8 mouse cellular contexts compared by ENCODE assay signal in genomic region chr19:12794056-12795044, GRCm38 (mm10). TPM values are rescaled to one million over a fixed set of nuclear protein-coding genes. Genes with fewer than 3 reads are reported as not detected.
DNase-seq lines count a peak whose midpoint lies in the region; ATAC-seq and TF ChIP-seq lines count a peak whose summit lies in the region.

No protein-coding gene starts in this region.

- H3K4me2 ChIP-seq in heart, embryonic 13.5 days: peak overlapping the region; percentile 77
- peak overlapping the region; percentile 81 for H3K4me2 ChIP-seq in liver, embryonic 12.5 days
- H3K4me2 ChIP-seq in stomach, embryonic 15.5 days: peak overlapping the region; percentile 51

- no peaks in the 10 kb centered on the region for H3K27me3 ChIP-seq in C2C12 (ENCODE audit: control insufficient read depth, insufficient read depth, insufficient read length)
- H3K27me3 ChIP-seq in erythroblast, embryonic 14.5 days (ENCODE audit: control insufficient read depth): no peaks in the 10 kb centered on the region
- H3K27me3 ChIP-seq in heart, embryonic 13.5 days (replicated peaks): no peaks in the 10 kb centered on the region; the same call in 1 of the 2 replicates
- H3K27me3 ChIP-seq in liver, embryonic 12.5 days (replicated peaks): no peaks in the 10 kb centered on the region
- no peaks in the 10 kb centered on the region for H3K27me3 ChIP-seq in stomach, embryonic 15.5 days (replicated peaks)

- peaks cover 52% of the 10 kb centered on the region for H3K79me3 ChIP-seq in C2C12 (ENCODE audit: low read depth)

- H3K4me3 ChIP-seq in C2C12 (ENCODE audit: insufficient read depth, poor library complexity, severe bottlenecking): peak overlapping the region; percentile 89
- peak overlapping the region; percentile 96 for H3K4me3 ChIP-seq in erythroblast, embryonic 14.5 days (replicated peaks)
- H3K4me3 ChIP-seq in heart, embryonic 13.5 days: peak overlapping the region; percentile 96
- peak overlapping the region; percentile 97 for H3K4me3 ChIP-seq in liver, embryonic 12.5 days
- peak overlapping the region; percentile 96 for H3K4me3 ChIP-seq in stomach, embryonic 15.5 days (replicated peaks)

- TF ChIP-seq POLR2A in brain, embryonic 14.5 days (IDR thresholded peaks at IDR 0.05; ENCODE audit: borderline replicate concordance, extremely low read depth, insufficient read depth, insufficient read length, poor library complexity, severe bottlenecking): no peak; the same call in 1 of the 2 replicates

- TF ChIP-seq CTCF in C2C12 (IDR thresholded peaks at IDR 0.05; ENCODE audit: control insufficient read depth, insufficient read depth, insufficient read length): peak; percentile 89
- peak; percentile 68 for TF ChIP-seq CTCF in brain, embryonic 14.5 days (IDR thresholded peaks at IDR 0.05; ENCODE audit: borderline replicate concordance, extremely low read depth, insufficient read depth, insufficient read length)

- peak overlapping the region; percentile 100 for H3K9ac ChIP-seq in heart, embryonic 13.5 days
- H3K9ac ChIP-seq in liver, embryonic 12.5 days: peak overlapping the region; percentile 98
- H3K9ac ChIP-seq in stomach, embryonic 15.5 days: peak overlapping the region; percentile 97

- peak; percentile 52 for ATAC-seq in heart, embryonic 13.5 days (ENCODE audit: extremely low read depth, insufficient number of reproducible peaks, low FRiP score, low TSS enrichment)
- ATAC-seq in liver, embryonic 12.5 days: peak; percentile 73
- ATAC-seq in stomach, embryonic 15.5 days (ENCODE audit: insufficient read depth, low FRiP score, low read depth): peak; percentile 63

- DNase-seq in brain, embryonic 14.5 days (ENCODE audit: low read depth): peak; percentile 95
- peak; percentile 97 for DNase-seq in kidney, postnatal 10 days
- DNase-seq in natural killer cell, adult 2 months (ENCODE audit: low spot score in 2 of 2): peak; percentile 93 to 95

- H3K4me1 ChIP-seq in erythroblast, embryonic 14.5 days (ENCODE audit: control insufficient read depth): peaks cover 31% of the 10 kb centered on the region
- peaks cover 19% of the 10 kb centered on the region for H3K4me1 ChIP-seq in heart, embryonic 13.5 days
- peaks cover 22% of the 10 kb centered on the region for H3K4me1 ChIP-seq in liver, embryonic 12.5 days
- no peaks in the 10 kb centered on the region for H3K4me1 ChIP-seq in stomach, embryonic 15.5 days

- H3K9me3 ChIP-seq in erythroblast, embryonic 14.5 days (ENCODE audit: control insufficient read depth, low read length): no peaks in the 10 kb centered on the region
- no peaks in the 10 kb centered on the region for H3K9me3 ChIP-seq in heart, embryonic 13.5 days
- no peaks in the 10 kb centered on the region for H3K9me3 ChIP-seq in liver, embryonic 12.5 days (replicated peaks)
- no peaks in the 10 kb centered on the region for H3K9me3 ChIP-seq in stomach, embryonic 15.5 days

- peaks cover 41% of the 10 kb centered on the region for H3K36me3 ChIP-seq in C2C12 (ENCODE audit: control insufficient read depth, insufficient read depth)
- H3K36me3 ChIP-seq in erythroblast, embryonic 14.5 days (ENCODE audit: control insufficient read depth): peaks cover 27% of the 10 kb centered on the region
- no peaks in the 10 kb centered on the region for H3K36me3 ChIP-seq in heart, embryonic 13.5 days
- H3K36me3 ChIP-seq in liver, embryonic 12.5 days: peaks cover 4% of the 10 kb centered on the region; the same call in 1 of the 2 replicates
- H3K36me3 ChIP-seq in stomach, embryonic 15.5 days: no peaks in the 10 kb centered on the region

- H3K79me2 ChIP-seq in C2C12 (ENCODE audit: control insufficient read depth, insufficient read depth): peaks cover 58% of the 10 kb centered on the region

- H3K27ac ChIP-seq in heart, embryonic 13.5 days (replicated peaks): peak overlapping the region; percentile 100
- H3K27ac ChIP-seq in liver, embryonic 12.5 days: peak overlapping the region; percentile 99
- peak overlapping the region; percentile 100 for H3K27ac ChIP-seq in stomach, embryonic 15.5 days

- peak overlapping the region; percentile 96 for H3ac ChIP-seq in C2C12 (ENCODE audit: control insufficient read depth, insufficient read length, low read depth)

- under 1% methylated on average over 38 of the region's 39 CpGs for WGBS in heart, embryonic 13.5 days
- WGBS in liver, embryonic 12.5 days (ENCODE audit: insufficient replicate concordance): under 1% methylated on average over 39 of the region's 39 CpGs
- under 1% methylated on average over 31 of the region's 39 CpGs for WGBS in stomach, embryonic 15.5 days

TF ChIP-seq in C2C12, 6 proteins besides CTCF, POLR2A, EP300 and RAD21:
- no peak for TF ChIP-seq FOSL1 (IDR thresholded peaks at IDR 0.05; ENCODE audit: insufficient read depth, low read length, poor library complexity, severe bottlenecking)
- peak; percentile 84 for TF ChIP-seq MAX (IDR thresholded peaks at IDR 0.05)
- TF ChIP-seq CEBPB (IDR thresholded peaks at IDR 0.05; ENCODE audit: low read depth): peak; percentile 7
- TF ChIP-seq USF1 (IDR thresholded peaks at IDR 0.05; ENCODE audit: low read depth): peak; percentile 93

RNA-seq across cellular contexts. Expression of gene Zfp91, which starts 1.6 kb away (rescaled TPM):
- polyA plus RNA-seq in C2C12 (2012; fragmentation: generic; extraction: Trizol): 25.0 TPM
- 37.5 and 41.0 TPM in 2 replicates for polyA plus RNA-seq in brain, embryonic 14.5 days (2012; rRNA removed)
- polyA plus RNA-seq in erythroblast, embryonic 14.5 days (2012): 4.8 TPM in 2 replicates
- polyA plus RNA-seq in heart, embryonic 13.5 days (2015; fragmentation: Nextera tagmentation; extraction: Ambion mirVana): 10.0 and 10.4 TPM in 2 replicates
- polyA plus RNA-seq in liver, embryonic 12.5 days (2016; fragmentation: Nextera tagmentation; extraction: Ambion mirVana): 11.6 and 12.4 TPM in 2 replicates
- polyA plus RNA-seq in stomach, embryonic 15.5 days (2015; fragmentation: Nextera tagmentation; extraction: Ambion mirVana): 13.9 and 14.5 TPM in 2 replicates

RNA-seq across cellular contexts. Expression of gene Lpxn, which starts 1.6 kb away (rescaled TPM):
- polyA plus RNA-seq in C2C12 (2012; fragmentation: generic; extraction: Trizol): 0.11 TPM
- 1.4 and 1.6 TPM in 2 replicates for polyA plus RNA-seq in brain, embryonic 14.5 days (2012; rRNA removed)
- 0.02 TPM in 1 of 2 replicates, not detected in the other for polyA plus RNA-seq in erythroblast, embryonic 14.5 days (2012)
- 1.2 TPM in 2 replicates for polyA plus RNA-seq in heart, embryonic 13.5 days (2015; fragmentation: Nextera tagmentation; extraction: Ambion mirVana)
- 1.3 and 1.4 TPM in 2 replicates for polyA plus RNA-seq in liver, embryonic 12.5 days (2016; fragmentation: Nextera tagmentation; extraction: Ambion mirVana)
- polyA plus RNA-seq in stomach, embryonic 15.5 days (2015; fragmentation: Nextera tagmentation; extraction: Ambion mirVana): 2.5 and 2.6 TPM in 2 replicates

RNA-seq across cellular contexts. Expression of gene Cntf, which starts 28.9 kb away (rescaled TPM):
- 1.4 TPM for polyA plus RNA-seq in C2C12 (2012; fragmentation: generic; extraction: Trizol)
- 2.4 and 3.9 TPM in 2 replicates for polyA plus RNA-seq in brain, embryonic 14.5 days (2012; rRNA removed)
- polyA plus RNA-seq in erythroblast, embryonic 14.5 days (2012): 0.03 TPM in 1 of 2 replicates, not detected in the other
- 0.78 and 0.82 TPM in 2 replicates for polyA plus RNA-seq in heart, embryonic 13.5 days (2015; fragmentation: Nextera tagmentation; extraction: Ambion mirVana)
- polyA plus RNA-seq in liver, embryonic 12.5 days (2016; fragmentation: Nextera tagmentation; extraction: Ambion mirVana): 1.0 and 1.1 TPM in 2 replicates
- polyA plus RNA-seq in stomach, embryonic 15.5 days (2015; fragmentation: Nextera tagmentation; extraction: Ambion mirVana): 1.2 TPM in 2 replicates

RNA-seq across cellular contexts. Expression of gene Gm5244, which starts 52.1 kb away (rescaled TPM):
- polyA plus RNA-seq in C2C12 (2012; fragmentation: generic; extraction: Trizol): not detected
- not detected in 2 replicates for polyA plus RNA-seq in brain, embryonic 14.5 days (2012; rRNA removed)
- polyA plus RNA-seq in erythroblast, embryonic 14.5 days (2012): not detected in 2 replicates
- not detected in 2 replicates for polyA plus RNA-seq in heart, embryonic 13.5 days (2015; fragmentation: Nextera tagmentation; extraction: Ambion mirVana)
- polyA plus RNA-seq in liver, embryonic 12.5 days (2016; fragmentation: Nextera tagmentation; extraction: Ambion mirVana): not detected in 2 replicates
- not detected in 2 replicates for polyA plus RNA-seq in stomach, embryonic 15.5 days (2015; fragmentation: Nextera tagmentation; extraction: Ambion mirVana)

Comparison
In these comparisons a context has a peak if more than half of its experiments do, and no peak if none do; other contexts are left out.
1. Peak in every context shown above with its lines: DNase-seq, ATAC-seq, H3K4me3 ChIP-seq and H3K27ac ChIP-seq.